Mouse (Mus musculus): ENCODE results near the gene Far1. TPM values are rescaled to one million over a fixed set of nuclear protein-coding genes. Genes with fewer than 3 reads are reported as not detected.

Gene Far1
- polyA plus RNA-seq, 1 experiment from 2014 or later, result 73.7 TPM

GRCm38 (mm10) chr7:113507846-113508245 is 5.8 kb upstream of the Far1 start:
- DNase-seq (ENCODE audit: low spot score) (no peak), ATAC-seq (ENCODE audit: low FRiP score) (no peak)
- Histone ChIP-seq H3K9me3 (ENCODE audit: control insufficient read depth, low read length) (no peaks in the 10 kb centered on the region), H3K4me3 (replicated peaks; ENCODE audit: low read length) (no peak overlapping the region), H3K9ac (no peak overlapping the region), H3K4me1 (replicated peaks; ENCODE audit: control insufficient read depth, insufficient read depth, low read length) (peaks cover 4% of the 10 kb centered on the region), H3K4me2 (replicated peaks) (no peak overlapping the region), H3K36me3 (replicated peaks; ENCODE audit: control insufficient read depth, insufficient read depth) (no peaks in the 10 kb centered on the region), H3K27ac (no peak overlapping the region), H3K27me3 (ENCODE audit: control insufficient read depth, insufficient read depth, low read length) (no peaks in the 10 kb centered on the region)
- 51% methylated on average over 3 of the region's 3 CpGs for WGBS

GRCm38 (mm10) chr7:113511396-113511795 is 2.2 kb upstream of the Far1 start:
- DNase-seq (ENCODE audit: low spot score) (no peak), ATAC-seq (ENCODE audit: low FRiP score) (no peak)
- Histone ChIP-seq H3K27ac (no peak overlapping the region), H3K4me2 (replicated peaks) (no peak overlapping the region), H3K27me3 (ENCODE audit: control insufficient read depth, insufficient read depth, low read length) (no peaks in the 10 kb centered on the region), H3K9ac (no peak overlapping the region), H3K4me3 (replicated peaks; ENCODE audit: low read length) (no peak overlapping the region), H3K4me1 (replicated peaks; ENCODE audit: control insufficient read depth, insufficient read depth, low read length) (peaks cover 17% of the 10 kb centered on the region), H3K9me3 (ENCODE audit: control insufficient read depth, low read length) (no peaks in the 10 kb centered on the region), H3K36me3 (replicated peaks; ENCODE audit: control insufficient read depth, insufficient read depth) (no peaks in the 10 kb centered on the region)
- WGBS, result 87% methylated on average over 3 of the region's 3 CpGs

GRCm38 (mm10) chr7:113512527-113513285 is 928 bp upstream of the Far1 start:
- Histone ChIP-seq H3K4me1 (replicated peaks; ENCODE audit: control insufficient read depth, insufficient read depth, low read length) (peaks cover 17% of the 10 kb centered on the region), H3K9ac (peak overlapping the region; percentile 60), H3K36me3 (replicated peaks; ENCODE audit: control insufficient read depth, insufficient read depth) (no peaks in the 10 kb centered on the region), H3K4me3 (replicated peaks; ENCODE audit: low read length) (peak overlapping the region; percentile 98), H3K4me2 (replicated peaks) (peak overlapping the region; percentile 70), H3K9me3 (ENCODE audit: control insufficient read depth, low read length) (no peaks in the 10 kb centered on the region), H3K27ac (peak overlapping the region; percentile 28; the same call in 1 of the 2 replicates), H3K27me3 (ENCODE audit: control insufficient read depth, insufficient read depth, low read length) (no peaks in the 10 kb centered on the region)
- no peak for ATAC-seq (ENCODE audit: low FRiP score)
- DNase-seq (ENCODE audit: low spot score), result no peak
- 18% methylated on average over 20 of the region's 20 CpGs for WGBS

GRCm38 (mm10) chr7:113513963-113514649 is 472 bp downstream of the Far1 start:
- H3K36me3 ChIP-seq (replicated peaks; ENCODE audit: control insufficient read depth, insufficient read depth), result no peaks in the 10 kb centered on the region
- under 1% methylated on average over 34 of the region's 45 CpGs for WGBS
- no peak for DNase-seq (ENCODE audit: low spot score)
- H3K27ac ChIP-seq, result peak overlapping the region; percentile 95
- H3K9ac ChIP-seq, result peak overlapping the region; percentile 94
- H3K4me2 ChIP-seq (replicated peaks), result peak overlapping the region; percentile 84
- peaks cover 17% of the 10 kb centered on the region for H3K4me1 ChIP-seq (replicated peaks; ENCODE audit: control insufficient read depth, insufficient read depth, low read length)
- H3K4me3 ChIP-seq (replicated peaks; ENCODE audit: low read length), result peak overlapping the region; percentile 98
- peak; percentile 80; the same call in 1 of the 2 replicates for ATAC-seq (ENCODE audit: low FRiP score)
- H3K9me3 ChIP-seq (ENCODE audit: control insufficient read depth, low read length), result no peaks in the 10 kb centered on the region
- H3K27me3 ChIP-seq (ENCODE audit: control insufficient read depth, insufficient read depth, low read length), result no peaks in the 10 kb centered on the region

GRCm38 (mm10) chr7:113515831-113516230 is 2.2 kb downstream of the Far1 start:
- H3K9ac ChIP-seq, result no peak overlapping the region
- no peak for DNase-seq (ENCODE audit: low spot score)
- no peak overlapping the region for H3K27ac ChIP-seq
- 77% methylated on average over 4 of the region's 4 CpGs for WGBS
- no peak overlapping the region for H3K4me2 ChIP-seq (replicated peaks)
- no peaks in the 10 kb centered on the region for H3K27me3 ChIP-seq (ENCODE audit: control insufficient read depth, insufficient read depth, low read length)
- peaks cover 17% of the 10 kb centered on the region for H3K4me1 ChIP-seq (replicated peaks; ENCODE audit: control insufficient read depth, insufficient read depth, low read length)
- H3K36me3 ChIP-seq (replicated peaks; ENCODE audit: control insufficient read depth, insufficient read depth), result no peaks in the 10 kb centered on the region
- no peak overlapping the region for H3K4me3 ChIP-seq (replicated peaks; ENCODE audit: low read length)
- H3K9me3 ChIP-seq (ENCODE audit: control insufficient read depth, low read length), result no peaks in the 10 kb centered on the region
- no peak for ATAC-seq (ENCODE audit: low FRiP score)

- WGBS, result 76% methylated on average over 3 of the region's 3 CpGs
- DNase-seq (ENCODE audit: low spot score) (no peak), ATAC-seq (ENCODE audit: low FRiP score) (no peak)
- H3K27me3 ChIP-seq (ENCODE audit: control insufficient read depth, insufficient read depth, low read length), result no peaks in the 10 kb centered on the region
- no peak overlapping the region for H3K27ac ChIP-seq
- H3K4me1 ChIP-seq (replicated peaks; ENCODE audit: control insufficient read depth, insufficient read depth, low read length), result peaks cover 13% of the 10 kb centered on the region
- no peaks in the 10 kb centered on the region for H3K36me3 ChIP-seq (replicated peaks; ENCODE audit: control insufficient read depth, insufficient read depth)
- H3K9me3 ChIP-seq (ENCODE audit: control insufficient read depth, low read length), result no peaks in the 10 kb centered on the region
- no peak overlapping the region for H3K4me3 ChIP-seq (replicated peaks; ENCODE audit: low read length)
- H3K4me2 ChIP-seq (replicated peaks), result no peak overlapping the region
- H3K9ac ChIP-seq, result no peak overlapping the region
Observed at GRCm38 (mm10) chr7:113518419-113518818, 4.8 kb downstream of the Far1 start.

- no peak overlapping the region for H3K4me3 ChIP-seq (replicated peaks; ENCODE audit: low read length)
- no peaks in the 10 kb centered on the region for H3K9me3 ChIP-seq (ENCODE audit: control insufficient read depth, low read length)
- DNase-seq (ENCODE audit: low spot score), result no peak
- WGBS, result 91% methylated on average over 2 of the region's 2 CpGs
- no peaks in the 10 kb centered on the region for H3K36me3 ChIP-seq (replicated peaks; ENCODE audit: control insufficient read depth, insufficient read depth)
- H3K27me3 ChIP-seq (ENCODE audit: control insufficient read depth, insufficient read depth, low read length), result no peaks in the 10 kb centered on the region
- no peak overlapping the region for H3K27ac ChIP-seq
- H3K9ac ChIP-seq, result no peak overlapping the region
- no peak overlapping the region for H3K4me2 ChIP-seq (replicated peaks)
- no peak for ATAC-seq (ENCODE audit: low FRiP score)
- peaks cover 13% of the 10 kb centered on the region for H3K4me1 ChIP-seq (replicated peaks; ENCODE audit: control insufficient read depth, insufficient read depth, low read length)
Observed at GRCm38 (mm10) chr7:113518961-113519360, 5.3 kb downstream of the Far1 start.

- H3K9ac ChIP-seq, result no peak overlapping the region
- no peak overlapping the region for H3K4me3 ChIP-seq (replicated peaks; ENCODE audit: low read length)
- peaks cover 30% of the 10 kb centered on the region for H3K36me3 ChIP-seq (replicated peaks; ENCODE audit: control insufficient read depth, insufficient read depth)
- no peak for ATAC-seq (ENCODE audit: low FRiP score)
- no peaks in the 10 kb centered on the region for H3K9me3 ChIP-seq (ENCODE audit: control insufficient read depth, low read length)
- no peaks in the 10 kb centered on the region for H3K27me3 ChIP-seq (ENCODE audit: control insufficient read depth, insufficient read depth, low read length)
- 58% methylated on average over 1 of the region's 1 CpGs for WGBS
- H3K4me1 ChIP-seq (replicated peaks; ENCODE audit: control insufficient read depth, insufficient read depth, low read length), result no peaks in the 10 kb centered on the region
- DNase-seq (ENCODE audit: low spot score), result no peak
- H3K4me2 ChIP-seq (replicated peaks), result no peak overlapping the region
- no peak overlapping the region for H3K27ac ChIP-seq
Observed at GRCm38 (mm10) chr7:113543158-113543557, 29.5 kb downstream of the Far1 start.

- Histone ChIP-seq H3K27ac (no peak overlapping the region), H3K4me2 (replicated peaks) (no peak overlapping the region), H3K36me3 (replicated peaks; ENCODE audit: control insufficient read depth, insufficient read depth) (peaks cover 49% of the 10 kb centered on the region), H3K27me3 (ENCODE audit: control insufficient read depth, insufficient read depth, low read length) (no peaks in the 10 kb centered on the region), H3K9ac (no peak overlapping the region), H3K4me1 (replicated peaks; ENCODE audit: control insufficient read depth, insufficient read depth, low read length) (no peaks in the 10 kb centered on the region), H3K4me3 (replicated peaks; ENCODE audit: low read length) (no peak overlapping the region), H3K9me3 (ENCODE audit: control insufficient read depth, low read length) (no peaks in the 10 kb centered on the region)
- ATAC-seq (ENCODE audit: low FRiP score), result no peak
- DNase-seq (ENCODE audit: low spot score), result no peak
Observed at GRCm38 (mm10) chr7:113551742-113552463, 38.3 kb downstream of the Far1 start.

All from hindbrain, embryonic 14.5 days (tissue).